Mouse (Mus musculus) urinary bladder, adult 2 months (tissue): ENCODE results near the gene Tle2. TPM values are rescaled to one million over a fixed set of nuclear protein-coding genes. Genes with fewer than 3 reads are reported as not detected.

Source experiments
- DNase-seq: peaks from one replicate; pipeline ENCODE4 v3.0.0; 2022; ENCODE audit warnings: low spot score
- polyA plus RNA-seq: library from polyadenylated mRNA; depleted of rRNA; stranded (reverse); fragments of >200 nt; gene quantifications from 2 replicates; pipeline ENCODE4 v1.2.3, GENCODE M21; 2012; rRNA removed

Tle2 gene
- polyA plus RNA-seq, result 67.4 and 93.4 TPM in 2 replicates

GRCm38 (mm10) chr10:81574081-81575056 is at the start of gene Tle2:
Gene Tle2 (plus strand): TSS chr10:81574561.
- DNase-seq, result no peak

DNA sequence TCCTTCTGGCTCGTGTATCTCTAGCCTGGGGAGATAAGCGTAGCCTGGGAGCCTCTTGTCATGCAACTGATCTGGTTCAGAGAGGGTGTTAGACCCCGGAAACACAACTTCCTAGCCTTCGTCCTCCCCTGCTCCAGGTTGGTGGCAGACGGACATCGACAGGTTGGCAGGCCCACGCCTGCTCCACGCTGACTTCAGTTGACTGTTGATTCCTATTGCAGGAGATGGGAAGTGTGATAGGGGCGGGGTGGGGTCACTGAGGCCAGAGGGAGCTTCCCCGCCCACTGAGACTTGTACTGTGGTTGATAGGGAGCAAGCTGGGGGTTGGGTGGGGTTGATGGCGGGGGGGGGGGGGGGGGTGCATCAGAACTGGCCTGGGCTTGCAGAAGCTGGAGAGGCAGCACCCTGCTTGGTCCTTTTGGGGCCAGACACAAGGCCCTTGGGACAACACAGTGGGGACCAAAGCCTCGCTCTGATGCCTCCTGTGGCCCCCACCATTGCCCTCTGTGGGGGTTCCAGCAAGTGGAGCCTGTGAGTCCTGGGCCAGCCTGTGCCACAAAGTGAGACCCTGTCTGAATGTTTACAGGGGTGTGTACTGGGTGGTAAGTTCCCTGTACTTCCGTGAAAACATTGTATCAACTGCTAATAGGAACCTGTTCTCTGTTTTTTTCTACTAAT is 49.2 kb upstream of the Tle2 start:
- DNase-seq, result peak; percentile 54

DNA sequence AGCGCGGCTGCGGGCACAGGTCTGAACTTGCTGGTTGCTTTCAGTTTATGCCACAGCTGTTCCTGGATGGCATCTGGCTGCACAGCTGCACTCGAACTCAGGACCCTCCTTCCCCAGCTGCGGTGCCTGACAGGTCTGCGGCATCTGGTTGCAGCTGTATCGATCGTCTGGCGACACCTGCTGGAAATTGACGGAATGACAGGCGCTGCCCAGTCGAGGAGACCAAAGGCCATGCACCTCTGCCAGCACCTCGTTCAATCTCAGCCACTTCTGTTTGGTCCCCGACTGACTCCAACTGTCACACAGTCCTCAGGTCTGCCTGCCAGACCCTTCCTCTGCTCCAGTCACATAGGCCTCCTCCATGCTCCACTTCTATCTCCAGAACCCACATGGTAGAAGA is 47.6 kb upstream of the Tle2 start:
- peak; percentile 82 for DNase-seq

GRCm38 (mm10) chr10:81534826-81535225 is 39.5 kb upstream of the Tle2 start:
- no peak for DNase-seq

GRCm38 (mm10) chr10:81536734-81537133 is 37.6 kb upstream of the Tle2 start:
- no peak for DNase-seq

- DNase-seq, result no peak
Measured at GRCm38 (mm10) chr10:81537429-81537828, 36.9 kb upstream of the Tle2 start.

GRCm38 (mm10) chr10:81538321-81539048 is 35.9 kb upstream of the Tle2 start:
- no peak for DNase-seq

DNA sequence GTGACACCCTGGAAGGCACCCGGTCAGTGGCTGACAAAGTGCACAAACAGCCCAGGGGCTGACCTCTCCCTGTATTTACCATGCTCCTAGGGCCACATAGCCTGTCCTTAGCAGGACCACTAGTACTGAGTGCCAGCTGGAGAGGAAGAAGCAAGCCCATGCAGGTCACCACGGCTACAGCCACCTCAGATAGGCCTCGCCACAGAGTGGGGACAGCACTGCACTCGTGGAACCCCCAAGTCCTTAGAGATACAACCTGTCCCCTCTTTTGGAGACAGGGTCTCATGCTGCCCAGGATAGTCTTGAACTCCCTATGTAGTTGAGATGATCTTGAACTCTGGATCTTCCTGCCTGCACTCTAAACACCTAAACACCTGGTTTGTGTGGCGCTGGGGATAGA is 33.0 kb upstream of the Tle2 start:
- no peak for DNase-seq

- DNase-seq, result no peak
Measured at GRCm38 (mm10) chr10:81541803-81542202, 32.6 kb upstream of the Tle2 start.

- no peak for DNase-seq
Measured at GRCm38 (mm10) chr10:81542727-81543460, 31.5 kb upstream of the Tle2 start.

- no peak for DNase-seq
Measured at GRCm38 (mm10) chr10:81543633-81544032, 30.7 kb upstream of the Tle2 start.

DNA sequence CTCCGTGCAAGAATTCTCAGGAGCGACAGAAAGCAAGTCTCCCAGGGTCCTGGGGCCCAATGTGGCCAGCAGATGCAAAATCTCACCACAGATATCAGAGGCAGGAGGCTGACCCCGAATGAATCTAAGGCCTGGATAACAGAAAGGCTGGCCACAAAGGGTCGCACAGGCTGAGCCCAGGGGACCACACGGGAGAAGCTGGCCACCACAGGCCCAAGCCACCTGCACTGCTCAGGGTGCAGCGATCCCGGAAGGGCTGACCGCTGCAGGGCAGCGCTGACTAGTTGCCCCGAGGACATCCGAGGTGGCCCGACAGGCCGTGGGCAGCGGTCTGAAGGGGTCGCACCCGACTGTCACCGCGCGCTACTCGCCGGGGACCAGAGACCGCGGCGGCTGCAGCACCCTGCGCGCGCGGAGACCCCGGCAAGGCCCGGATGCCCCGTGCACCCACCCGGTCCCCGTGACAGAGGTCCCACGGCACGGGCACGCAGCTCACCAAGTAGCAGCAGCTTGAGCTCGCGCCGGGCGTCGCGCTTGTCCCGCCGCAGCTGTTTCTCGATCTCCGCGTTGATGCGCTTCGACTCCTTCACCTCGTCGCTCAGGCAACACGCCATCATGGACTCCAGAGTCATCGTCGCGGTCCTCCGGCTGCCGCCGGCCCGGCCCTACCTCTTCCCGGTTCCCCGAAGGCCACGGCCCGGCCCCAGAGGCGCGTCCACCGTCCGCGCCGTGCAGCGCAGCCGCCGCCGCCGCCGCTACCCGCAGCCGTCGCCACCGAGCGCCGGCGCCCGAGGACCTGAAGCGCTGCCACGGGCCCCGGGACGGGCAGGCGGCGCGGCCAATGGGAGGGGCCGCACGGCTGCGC is 29.8 kb upstream of the Tle2 start:
- no peak for DNase-seq

DNA sequence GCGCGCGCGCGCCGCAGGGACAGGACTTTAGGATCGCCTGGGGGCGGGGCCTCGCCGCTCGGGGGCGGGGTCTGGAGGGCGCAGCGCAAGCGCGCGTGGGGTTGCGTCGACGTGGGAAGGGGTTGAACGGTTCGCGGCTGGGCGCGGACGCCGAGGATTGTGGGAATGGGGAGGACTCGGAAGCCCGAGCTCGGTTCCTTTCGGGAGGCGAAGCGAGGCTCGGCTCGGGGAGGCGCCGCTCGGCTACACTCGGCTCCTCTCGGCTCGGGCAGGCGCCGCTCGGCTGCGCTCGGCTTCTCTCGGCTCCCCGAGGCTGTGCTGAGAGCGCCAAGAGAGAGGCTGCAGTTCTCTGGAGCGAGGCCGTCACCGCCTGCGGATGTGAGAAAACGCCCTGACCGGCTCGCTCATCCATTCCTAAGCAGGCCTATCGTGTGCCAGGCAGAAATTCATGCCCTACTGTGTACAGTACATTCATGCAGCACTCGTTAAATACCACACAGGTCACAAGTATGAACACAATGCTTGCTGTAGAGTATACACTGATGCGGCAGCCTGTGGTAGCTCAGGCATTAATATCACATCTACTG is 29.1 kb upstream of the Tle2 start, which contains the start of gene Gna11:
TSS of gene Gna11 (minus strand) at position 30 of the 587 bp plus-strand sequence.
- peak; percentile 98 for DNase-seq

GRCm38 (mm10) chr10:81546332-81546731 is 28.0 kb upstream of the Tle2 start:
- no peak for DNase-seq

DNA sequence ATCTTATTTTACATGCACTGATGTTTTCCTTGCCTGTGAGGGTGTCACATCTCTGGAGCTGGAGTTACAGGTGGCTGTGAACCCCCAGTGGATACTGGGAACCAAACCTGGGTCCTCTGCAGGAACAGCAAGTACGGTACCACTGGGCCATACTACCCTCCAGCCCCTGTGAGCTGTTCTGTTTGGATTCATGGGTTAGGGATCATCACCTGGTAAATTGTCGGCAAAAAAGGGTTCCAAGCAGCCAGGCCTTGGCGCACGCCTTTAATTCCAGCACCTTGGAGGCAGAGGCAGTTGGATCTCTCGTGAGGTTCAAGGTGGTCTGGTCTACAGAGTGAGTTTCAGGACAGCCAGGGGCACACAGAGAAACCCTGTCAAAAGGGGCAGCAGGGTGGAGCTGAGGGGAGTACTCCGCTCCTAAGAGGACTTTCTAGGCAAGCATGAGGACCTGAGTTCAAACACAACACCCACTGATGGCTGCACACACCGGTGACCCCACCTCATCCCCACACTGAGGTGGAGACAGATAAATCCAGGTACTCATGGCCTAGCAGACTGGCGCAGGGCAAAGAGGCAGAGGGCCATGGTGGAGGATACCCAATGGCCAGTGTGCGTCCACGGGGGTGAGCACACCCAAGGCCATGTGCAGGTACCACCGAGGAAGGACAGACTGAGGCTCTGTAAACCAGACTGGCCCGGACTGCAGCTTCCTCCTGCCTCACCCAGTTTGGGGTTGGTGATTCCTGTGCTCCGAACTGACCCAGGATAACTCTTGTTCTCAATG is 27.4 kb upstream of the Tle2 start:
- DNase-seq, result no peak

GRCm38 (mm10) chr10:81548944-81549343 is 25.4 kb upstream of the Tle2 start:
- no peak for DNase-seq

DNA sequence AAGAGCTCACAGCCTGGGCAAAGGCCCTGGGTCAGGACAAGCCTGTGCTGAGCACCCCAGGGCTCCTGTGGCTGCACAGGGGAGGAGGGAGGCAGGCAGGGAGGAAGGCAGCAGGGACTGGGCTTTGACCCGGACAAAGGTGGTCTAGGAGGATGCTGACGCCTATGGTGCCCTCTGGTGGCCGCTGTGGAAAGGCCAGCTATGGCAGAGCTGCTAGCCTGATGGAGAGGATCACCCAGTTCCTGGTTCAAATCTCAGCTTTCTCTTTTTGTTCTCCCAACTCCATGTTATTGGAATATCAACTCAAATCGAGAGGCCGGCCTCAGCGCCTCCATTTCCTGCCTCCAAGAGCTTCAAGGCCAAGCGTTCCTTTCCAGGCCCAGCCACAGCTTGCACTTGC is 24.1 kb upstream of the Tle2 start:
- DNase-seq, result no peak

- peak; percentile 56 for DNase-seq
Measured at GRCm38 (mm10) chr10:81551597-81552102, 22.7 kb upstream of the Tle2 start.

DNA sequence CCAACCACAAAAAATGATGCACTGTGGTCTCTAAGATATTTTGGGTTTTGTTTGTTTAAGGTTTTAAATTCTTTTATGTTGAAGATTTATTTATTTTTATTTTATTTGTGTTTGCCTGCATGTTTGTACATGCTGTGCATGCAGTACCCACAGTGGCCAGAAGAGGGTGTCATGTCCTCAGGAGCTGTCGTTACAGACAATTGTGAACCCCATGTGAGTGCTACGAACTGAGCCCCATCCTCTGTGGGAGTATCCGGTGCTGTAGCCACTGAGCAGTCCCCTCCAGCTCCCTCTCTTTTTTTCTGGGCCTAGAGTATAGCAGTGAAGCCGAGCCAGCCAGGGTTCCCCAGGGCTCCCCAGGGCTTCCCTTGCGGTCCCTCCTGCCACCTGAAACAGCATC is 21.1 kb upstream of the Tle2 start:
- DNase-seq, result no peak
